Mouse (Mus musculus) limb, embryonic 13.5 days (tissue): ENCODE measurements around the gene Synpo2l. TPM values are rescaled to one million over a fixed set of nuclear protein-coding genes. Genes with fewer than 3 reads are reported as not detected.
"Not testable (repeated sequence)": the region's sequence is repeated elsewhere in the genome, so short reads cannot be mapped to it uniquely, and the experiment has no call there.

Experiments used
- ATAC-seq: fragments of 200-750 bp; cut with Nextera tagmentation; 2 replicates; pipeline ENCODE4 v1.8.0; 2017; ENCODE audit warnings: low read depth, moderate number of reproducible peaks, moderate TSS enrichment; ENCODE audit not compliant: low FRiP score
- H3K27ac ChIP-seq: fragments of 300-500 bp; sonication (generic); 2 replicates; pipeline ENCODE4 v1.5.1; 2015; ENCODE audit warnings: inconsistent platforms, mild to moderate bottlenecking, moderate library complexity
- H3K27me3 ChIP-seq: fragments of 300-500 bp; sonication (generic); 2 replicates; pipeline ENCODE4 v1.6.1; 2015; ENCODE audit warnings: mild to moderate bottlenecking, inconsistent platforms
- H3K36me3 ChIP-seq: fragments of 300-500 bp; sonication (generic); 2 replicates; pipeline ENCODE4 v1.6.1; 2015; ENCODE audit warnings: inconsistent platforms, mild to moderate bottlenecking, moderate library complexity
- H3K4me1 ChIP-seq: fragments of 300-500 bp; sonication (generic); 2 replicates; pipeline ENCODE4 v1.6.1; 2015; ENCODE audit warnings: inconsistent platforms
- H3K4me2 ChIP-seq: fragments of 300-500 bp; sonication (generic); replicated peaks from 2 replicates; pipeline ENCODE4 v1.6.1; 2015; ENCODE audit warnings: inconsistent platforms, mild to moderate bottlenecking, moderate library complexity
- H3K4me3 ChIP-seq: fragments of 300-500 bp; sonication (generic); 2 replicates; pipeline ENCODE4 v1.5.1; 2015; ENCODE audit warnings: moderate library complexity, mild to moderate bottlenecking, inconsistent platforms
- H3K9ac ChIP-seq: fragments of 300-500 bp; sonication (generic); 2 replicates; pipeline ENCODE4 v1.6.1; 2015; ENCODE audit warnings: mild to moderate bottlenecking, inconsistent platforms
- H3K9me3 ChIP-seq: fragments of 300-500 bp; sonication (generic); 2 replicates; pipeline ENCODE4 v1.6.1; 2016; ENCODE audit warnings: inconsistent platforms
- WGBS: fragments of 180-500 bp; shearing (Covaris S2); methylation state at CpG from one replicate; pipeline ENCODE4 v1.1.7; 2015; 5-methylcytosine and 5-hydroxymethylcytosine counted together
- polyA plus RNA-seq: library from polyadenylated mRNA; unstranded; fragments of >200 nt; fragmentation: Nextera tagmentation; extraction: Ambion mirVana; gene quantifications from 2 replicates; pipeline ENCODE4 v1.2.1, GENCODE M21; 2015

Synpo2l gene
- polyA plus RNA-seq: 19.6 and 20.8 TPM in 2 replicates

DNA sequence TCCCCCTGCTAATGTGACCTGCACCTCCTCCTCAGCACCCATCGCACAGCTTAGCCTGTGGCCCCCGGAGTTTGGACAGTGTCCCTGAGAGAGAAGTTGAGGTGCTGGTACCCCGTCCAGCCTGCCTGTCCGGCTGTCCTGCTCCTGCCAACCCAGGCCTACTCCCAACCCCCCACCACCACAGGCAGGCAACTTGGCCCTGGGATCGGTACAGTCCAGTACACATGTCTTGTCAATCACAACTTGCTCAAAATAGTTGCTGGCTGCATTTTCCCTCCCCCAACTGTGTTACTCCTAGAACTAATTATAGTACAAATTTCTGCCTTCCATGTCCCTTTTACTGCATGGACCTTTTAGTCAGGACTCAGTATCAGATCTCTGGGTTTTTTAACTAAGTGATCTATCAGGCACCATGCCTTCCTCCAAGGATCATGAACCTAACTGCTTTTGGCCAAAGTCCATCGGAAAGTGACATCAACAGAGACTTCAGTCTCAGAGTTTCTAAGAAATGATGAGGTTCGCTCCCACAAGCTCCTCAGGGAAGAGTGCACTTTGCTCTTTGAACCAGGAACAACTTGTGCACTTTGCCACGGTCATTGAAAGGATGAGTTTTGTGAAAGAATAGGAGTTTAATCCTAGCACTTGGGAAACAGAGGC, at the start of gene Synpo2l:
Synpo2l (minus strand) TSS at position 201 of the 657 bp plus-strand sequence.
- peak; percentile 55; the same call in 1 of the 2 replicates for ATAC-seq
- H3K9ac ChIP-seq: no peak within 1 kb of the TSS
- no peak within 1 kb of the TSS for H3K4me3 ChIP-seq
- H3K27me3 ChIP-seq: peaks cover 24% of the 10 kb centered on the region
- no peak within 1 kb of the TSS for H3K4me2 ChIP-seq
- H3K27ac ChIP-seq: no peak within 1 kb of the TSS
- no peaks in the 10 kb centered on the region for H3K9me3 ChIP-seq
- peaks cover 17% of the 10 kb centered on the region for H3K4me1 ChIP-seq
- 82% methylated on average over 8 of the region's 8 CpGs for WGBS
- no peaks in the 10 kb centered on the region; the same call in 1 of the 2 replicates for H3K36me3 ChIP-seq

DNA sequence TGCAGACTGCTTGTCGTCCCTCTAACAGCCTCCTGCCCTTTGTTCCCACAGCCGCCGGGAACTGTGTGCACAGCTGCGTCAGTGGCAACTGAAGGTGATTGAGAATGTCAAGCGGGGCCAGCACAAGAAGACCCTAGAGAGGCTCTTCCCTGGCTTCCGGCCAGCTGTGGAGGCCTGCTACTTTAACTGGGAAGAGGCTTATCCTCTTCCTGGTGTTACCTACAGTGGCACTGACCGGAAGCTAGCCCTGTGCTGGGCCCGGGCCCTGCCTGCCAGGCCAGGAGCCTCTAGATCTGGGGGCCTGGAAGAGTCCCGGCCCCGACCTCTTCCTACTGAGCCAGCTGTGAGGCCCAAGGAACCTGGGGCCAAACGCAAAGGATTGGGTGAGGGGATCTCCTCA, 45.7 kb upstream of the Synpo2l start:
- no peak overlapping the region for H3K4me2 ChIP-seq
- peaks cover 89% of the 10 kb centered on the region for H3K36me3 ChIP-seq
- no peak overlapping the region for H3K4me3 ChIP-seq
- H3K9me3 ChIP-seq: no peaks in the 10 kb centered on the region
- H3K27me3 ChIP-seq: no peaks in the 10 kb centered on the region
- peaks cover 9% of the 10 kb centered on the region for H3K4me1 ChIP-seq
- 83% methylated on average over 11 of the region's 11 CpGs for WGBS
- H3K27ac ChIP-seq: no peak overlapping the region
- no peak for ATAC-seq
- peak overlapping the region; percentile 8; the same call in 1 of the 2 replicates for H3K9ac ChIP-seq

DNA sequence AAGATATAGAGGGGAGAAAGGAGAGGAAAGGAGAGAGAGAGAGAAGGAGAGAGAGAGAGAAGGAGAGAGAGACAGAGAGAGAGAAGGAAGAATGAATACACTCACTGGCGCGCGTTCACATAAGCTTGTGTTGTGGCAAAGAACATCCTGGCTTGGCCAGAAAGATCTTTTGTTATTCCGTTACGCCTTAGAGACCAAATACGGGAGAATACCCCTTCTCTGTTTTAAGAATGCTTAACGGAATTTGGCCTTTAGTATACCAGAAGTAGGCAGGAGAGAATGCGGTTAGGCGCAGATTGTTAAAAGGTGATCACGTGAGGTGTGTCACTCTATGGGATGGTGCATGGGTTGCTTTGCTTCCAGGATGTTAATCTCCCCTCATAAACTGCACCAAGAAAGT, 40.1 kb upstream of the Synpo2l start:
- peak overlapping the region; percentile 81; the same call in 1 of the 2 replicates for H3K27ac ChIP-seq
- 5% methylated on average over 10 of the region's 10 CpGs for WGBS
- peak overlapping the region; percentile 97 for H3K9ac ChIP-seq
- H3K4me2 ChIP-seq: peak overlapping the region; percentile 85
- peak overlapping the region; percentile 100 for H3K4me3 ChIP-seq
- H3K4me1 ChIP-seq: peaks cover 27% of the 10 kb centered on the region
- no peaks in the 10 kb centered on the region for H3K27me3 ChIP-seq
- peaks cover 47% of the 10 kb centered on the region for H3K36me3 ChIP-seq
- no peaks in the 10 kb centered on the region for H3K9me3 ChIP-seq
- no peak for ATAC-seq

DNA sequence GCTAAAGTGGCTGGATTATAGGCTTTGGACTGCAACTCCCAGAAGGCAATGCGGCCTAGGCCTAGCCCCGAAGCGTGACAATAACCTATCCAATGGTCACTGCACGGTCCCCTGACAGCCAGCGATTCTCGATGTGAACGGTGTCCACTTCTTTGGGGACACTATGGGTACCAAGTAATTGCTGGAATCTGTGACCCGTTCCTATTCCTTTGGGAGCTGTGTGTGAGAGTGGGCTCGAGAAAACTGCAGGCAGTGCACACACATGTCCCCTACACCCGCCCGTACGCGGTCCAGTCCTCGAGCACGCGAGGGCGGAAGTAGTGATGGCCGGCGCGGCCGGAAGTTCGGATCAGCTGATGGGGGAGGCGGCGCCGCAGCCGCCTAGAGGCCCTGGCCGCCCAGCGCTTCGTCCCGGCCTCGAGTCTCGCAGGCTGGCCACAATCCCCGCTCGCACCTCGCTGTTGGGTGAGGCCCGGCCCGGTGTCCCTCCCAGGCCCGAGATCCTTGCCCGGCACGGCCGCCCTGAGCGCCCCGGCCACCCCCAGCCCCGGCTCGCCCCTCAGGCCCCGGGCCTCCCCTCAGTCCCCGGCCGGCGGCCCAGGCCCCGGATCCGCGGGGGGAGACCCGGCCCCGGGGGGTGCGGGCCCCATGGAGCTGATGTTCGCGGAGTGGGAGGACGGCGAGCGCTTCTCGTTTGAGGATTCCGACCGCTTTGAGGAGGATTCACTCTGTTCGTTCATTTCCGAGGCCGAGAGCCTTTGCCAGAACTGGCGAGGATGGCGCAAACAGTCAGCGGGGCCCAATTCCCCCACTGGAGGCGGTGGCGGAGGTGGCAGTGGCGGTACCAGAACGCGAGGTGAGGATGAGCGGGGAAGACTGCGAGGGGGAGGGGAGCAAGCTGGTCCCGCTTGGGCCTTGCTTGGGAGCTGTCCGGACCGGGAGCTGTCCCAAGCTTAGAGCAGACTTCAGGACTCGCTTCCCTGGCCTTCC, 39.3 kb upstream of the Synpo2l start, which contains the start of gene Zswim8:
Zswim8 (plus strand) TSS at position 352 of the 990 bp plus-strand sequence.
- Histone ChIP-seq H3K4me1 (peaks cover 27% of the 10 kb centered on the region), H3K9me3 (no peaks in the 10 kb centered on the region), H3K27me3 (no peaks in the 10 kb centered on the region), H3K36me3 (peaks cover 39% of the 10 kb centered on the region), H3K9ac (peak within 1 kb of the TSS; percentile 97), H3K4me3 (peak within 1 kb of the TSS; percentile 100), H3K27ac (peak within 1 kb of the TSS; percentile 81), H3K4me2 (peak within 1 kb of the TSS; percentile 85)
- under 1% methylated on average over 80 of the region's 80 CpGs for WGBS
- ATAC-seq: peak; percentile 94

DNA sequence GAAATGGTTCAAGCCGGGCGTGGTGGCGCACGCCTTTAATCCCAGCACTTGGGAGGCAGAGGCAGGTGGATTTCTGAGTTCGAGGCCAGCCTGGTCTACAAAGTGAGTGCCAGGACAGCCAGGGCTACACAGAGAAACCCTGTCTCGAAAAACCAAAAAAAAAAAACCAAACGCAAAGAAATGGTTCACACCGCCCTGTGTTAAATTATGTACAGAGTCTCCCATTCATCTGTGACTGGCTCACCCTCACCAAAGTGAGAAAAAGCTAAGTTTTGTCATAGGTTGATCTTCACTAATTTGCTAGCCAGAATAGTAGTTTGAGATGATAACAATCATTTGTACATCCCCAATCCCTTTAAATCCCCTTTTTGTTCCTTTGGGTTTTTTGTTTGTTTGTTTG, 35.3 kb upstream of the Synpo2l start:
- Histone ChIP-seq H3K36me3 (peaks cover 26% of the 10 kb centered on the region), H3K27ac (peak overlapping the region; percentile 89; the same call in 1 of the 2 replicates), H3K4me3 (peak overlapping the region; percentile 85), H3K9ac (peak overlapping the region; percentile 89), H3K4me1 (peaks cover 41% of the 10 kb centered on the region), H3K4me2 (peak overlapping the region; percentile 67)
- not testable (repeated sequence) for H3K27me3 ChIP-seq, H3K9me3 ChIP-seq, ATAC-seq
- WGBS: 8% methylated on average over 8 of the region's 8 CpGs

DNA sequence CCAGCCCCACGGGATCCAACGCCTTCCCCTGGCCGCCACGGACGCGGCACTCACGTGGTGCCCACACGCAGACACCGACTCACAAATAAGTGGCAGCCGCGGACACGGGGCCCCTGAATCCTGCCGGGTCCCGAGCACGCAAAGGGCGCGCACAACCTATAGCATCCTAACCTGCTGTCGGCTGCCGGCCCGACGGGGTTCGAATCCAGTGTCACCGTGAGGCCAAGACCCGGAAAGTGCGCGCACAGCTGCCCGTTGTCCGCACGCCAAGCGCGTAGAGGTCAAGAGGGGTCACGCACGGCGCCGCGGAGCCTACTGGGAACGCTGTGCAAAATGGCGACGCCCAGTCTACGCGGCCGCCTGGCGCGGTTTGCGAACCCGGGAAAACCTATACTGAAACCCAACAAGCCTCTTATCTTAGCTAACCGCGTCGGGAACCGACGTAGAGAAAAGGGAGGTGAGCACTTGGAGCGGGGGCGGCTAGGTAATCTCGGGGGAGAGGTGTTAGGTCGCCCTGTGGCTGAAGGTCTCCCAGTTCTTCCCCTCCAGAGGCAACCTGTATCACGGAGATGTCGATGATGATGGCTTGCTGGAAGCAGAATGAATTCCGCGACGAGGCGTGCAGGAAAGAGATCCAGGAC, 34.7 kb upstream of the Synpo2l start, which contains the start of gene Chchd1:
Chchd1 (plus strand) TSS at position 266 of the 641 bp plus-strand sequence.
- H3K9me3 ChIP-seq: no peaks in the 10 kb centered on the region
- peak within 1 kb of the TSS; percentile 67 for H3K4me2 ChIP-seq
- under 1% methylated on average over 61 of the region's 61 CpGs for WGBS
- no peaks in the 10 kb centered on the region for H3K27me3 ChIP-seq
- peaks cover 44% of the 10 kb centered on the region for H3K4me1 ChIP-seq
- peak within 1 kb of the TSS; percentile 89 for H3K9ac ChIP-seq
- peak within 1 kb of the TSS; percentile 89 for H3K27ac ChIP-seq
- peaks cover 32% of the 10 kb centered on the region for H3K36me3 ChIP-seq
- H3K4me3 ChIP-seq: peak within 1 kb of the TSS; percentile 85
- peak; percentile 64; the same call in 1 of the 2 replicates for ATAC-seq

DNA sequence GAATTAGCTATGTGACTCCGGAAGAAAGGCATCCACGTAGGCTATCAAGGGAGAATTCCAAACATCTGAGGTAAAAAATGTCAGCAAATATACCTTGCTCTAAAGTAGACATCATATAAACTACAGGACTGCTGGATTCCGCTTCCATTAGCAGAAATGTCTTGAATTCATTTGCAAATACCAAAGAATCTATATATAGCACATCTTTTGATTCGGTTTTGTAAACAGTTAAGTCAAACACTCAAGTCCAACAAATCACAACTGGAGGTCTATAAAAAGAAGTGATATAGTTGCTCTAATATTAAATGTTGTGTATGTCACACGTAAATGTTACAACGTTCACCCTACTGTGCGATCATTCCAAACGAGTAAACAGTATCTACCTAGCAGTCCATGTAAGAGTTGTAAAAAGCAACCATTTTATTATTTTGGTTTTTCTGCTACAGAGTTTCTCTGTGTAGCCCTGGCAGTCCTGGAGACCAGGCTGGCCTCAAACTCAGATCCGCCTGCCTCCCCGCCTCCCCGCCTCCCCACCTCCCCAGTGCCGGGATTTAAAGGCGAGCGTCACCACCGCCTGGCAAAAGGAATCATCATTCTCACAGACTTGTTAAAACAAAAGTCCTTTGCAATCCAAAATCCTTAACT, 34.1 kb upstream of the Synpo2l start:
- H3K27me3 ChIP-seq: no peaks in the 10 kb centered on the region
- H3K4me2 ChIP-seq: peak overlapping the region; percentile 67
- H3K27ac ChIP-seq: peak overlapping the region; percentile 89
- peak overlapping the region; percentile 89 for H3K9ac ChIP-seq
- 10% methylated on average over 15 of the region's 15 CpGs for WGBS
- H3K4me3 ChIP-seq: peak overlapping the region; percentile 85
- H3K9me3 ChIP-seq: no peaks in the 10 kb centered on the region
- H3K36me3 ChIP-seq: peaks cover 33% of the 10 kb centered on the region
- H3K4me1 ChIP-seq: peaks cover 50% of the 10 kb centered on the region
- ATAC-seq: peak; percentile 21; the same call in 1 of the 2 replicates

DNA sequence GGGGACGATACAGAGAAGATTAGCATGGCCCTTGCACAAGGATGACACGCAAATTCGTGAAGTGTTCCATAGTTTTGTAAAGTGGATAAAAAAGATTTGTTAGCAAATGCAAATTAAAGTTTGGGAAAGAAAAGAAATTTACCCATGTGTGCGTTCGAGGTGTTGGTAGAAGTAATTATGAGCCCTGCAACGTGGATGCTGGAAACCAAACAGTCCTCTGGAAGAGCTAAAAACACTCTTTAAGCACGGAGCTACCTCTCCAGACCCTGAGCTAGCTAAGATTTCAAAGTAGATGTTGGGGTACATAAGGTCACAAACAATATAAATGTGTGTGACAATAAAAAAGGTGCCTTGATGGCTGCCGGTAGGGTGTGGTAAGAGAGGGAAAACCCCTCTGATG, 33.4 kb upstream of the Synpo2l start:
- Histone ChIP-seq H3K27me3 (no peaks in the 10 kb centered on the region), H3K4me3 (peak overlapping the region; percentile 85), H3K27ac (no peak overlapping the region), H3K4me2 (peak overlapping the region; percentile 67), H3K9ac (peak overlapping the region; percentile 89), H3K4me1 (peaks cover 53% of the 10 kb centered on the region), H3K36me3 (peaks cover 33% of the 10 kb centered on the region), H3K9me3 (no peaks in the 10 kb centered on the region)
- WGBS: 73% methylated on average over 8 of the region's 8 CpGs
- no peak for ATAC-seq

DNA sequence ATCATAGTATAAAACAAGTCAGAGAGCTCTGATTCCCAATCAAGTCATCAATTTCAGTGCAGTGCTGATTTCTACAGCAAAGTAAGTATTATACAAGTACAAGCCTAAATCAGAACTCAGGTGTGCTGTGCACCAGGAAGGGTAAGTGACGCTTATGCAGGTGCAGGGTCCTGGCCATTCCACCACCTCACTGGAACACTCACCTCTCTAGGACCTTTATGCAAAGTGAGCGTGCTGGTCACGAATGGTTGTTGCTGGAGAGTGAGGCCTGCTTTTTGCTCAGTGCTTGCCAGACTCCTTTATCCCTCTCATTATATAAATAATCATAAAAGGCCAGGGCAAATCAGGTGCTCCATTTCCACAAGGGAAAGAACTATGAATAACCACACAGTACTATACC, 32.2 kb upstream of the Synpo2l start:
- ATAC-seq: no peak
- Histone ChIP-seq H3K4me1 (peaks cover 61% of the 10 kb centered on the region), H3K9me3 (no peaks in the 10 kb centered on the region), H3K4me2 (no peak overlapping the region), H3K27me3 (no peaks in the 10 kb centered on the region), H3K4me3 (no peak overlapping the region), H3K27ac (no peak overlapping the region), H3K9ac (no peak overlapping the region), H3K36me3 (peaks cover 31% of the 10 kb centered on the region)
- WGBS: 81% methylated on average over 3 of the region's 3 CpGs

DNA sequence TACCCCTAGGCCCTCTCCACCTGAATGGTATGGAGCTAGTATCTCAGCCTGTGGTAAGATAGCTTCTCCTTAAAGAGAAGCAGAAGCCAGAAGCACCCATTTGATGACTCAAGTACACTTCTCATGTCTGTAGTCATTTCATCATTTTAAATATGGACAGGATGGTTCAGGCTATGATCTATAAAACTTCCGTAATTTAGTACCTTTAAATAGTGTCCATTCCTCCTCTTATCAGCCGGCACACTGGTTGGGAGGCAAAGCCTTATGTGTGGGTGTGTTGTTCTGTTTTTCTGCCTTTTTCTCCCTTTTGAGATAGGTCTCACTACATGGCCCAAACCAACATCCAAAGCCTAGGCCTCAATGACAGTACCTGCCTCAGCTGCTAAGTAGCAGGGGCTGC, 30.4 kb upstream of the Synpo2l start:
- H3K9me3 ChIP-seq: no peaks in the 10 kb centered on the region
- peaks cover 29% of the 10 kb centered on the region for H3K36me3 ChIP-seq
- ATAC-seq: no peak
- H3K4me3 ChIP-seq: no peak overlapping the region
- H3K4me2 ChIP-seq: 0 out of 2 replicates have a peak overlapping the region, but pooled peaks have one; percentile 80
- 87% methylated on average over 2 of the region's 2 CpGs for WGBS
- peaks cover 65% of the 10 kb centered on the region for H3K4me1 ChIP-seq
- peak overlapping the region; percentile 43; the same call in 1 of the 2 replicates for H3K9ac ChIP-seq
- no peak overlapping the region for H3K27ac ChIP-seq
- H3K27me3 ChIP-seq: no peaks in the 10 kb centered on the region

DNA sequence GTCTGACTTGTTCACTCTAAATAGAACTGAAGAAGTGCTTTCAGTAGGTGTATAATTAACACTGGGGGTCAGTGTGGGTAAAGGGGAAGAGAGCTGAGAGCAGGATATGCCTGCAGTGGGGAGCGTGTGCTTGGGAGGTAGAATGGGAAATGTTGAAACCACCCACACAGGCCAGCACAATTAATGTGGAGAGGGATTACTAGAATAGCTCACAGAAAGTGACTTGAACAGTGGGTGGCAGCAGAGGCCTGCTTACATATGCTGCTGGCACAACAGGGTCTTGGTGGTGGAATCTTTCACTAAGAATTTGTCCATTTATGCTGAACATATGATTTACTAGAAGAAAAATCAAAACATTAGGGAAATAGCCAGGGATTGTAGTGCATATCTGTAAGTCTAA, 28.8 kb upstream of the Synpo2l start:
- Histone ChIP-seq H3K4me2 (peak overlapping the region; percentile 80), H3K27me3 (no peaks in the 10 kb centered on the region), H3K9me3 (no peaks in the 10 kb centered on the region), H3K4me3 (peak overlapping the region; percentile 82), H3K9ac (peak overlapping the region; percentile 84), H3K4me1 (peaks cover 62% of the 10 kb centered on the region), H3K27ac (peak overlapping the region; percentile 33; the same call in 1 of the 2 replicates), H3K36me3 (peaks cover 44% of the 10 kb centered on the region)
- WGBS: 4% methylated on average over 1 of the region's 1 CpGs
- ATAC-seq: no peak
